Mouse (Mus musculus) heart, adult 2 months (tissue): Measurements from ENCODE around the gene Clasp2.

ENCODE experiments used
- CTCF ChIP-seq: fragments of 200-600 bp; IDR thresholded peaks from 2 replicates; pipeline ENCODE4 v1.8.1; 2022; ENCODE audit warnings: antibody characterized with exemption, mild to moderate bottlenecking, moderate library complexity
- EP300 ChIP-seq: fragments of 200-500 bp; IDR thresholded peaks from 2 replicates; pipeline ENCODE4 v1.6.1; 2011; ENCODE audit warnings: low read depth, low read length, control low read depth; ENCODE audit not compliant: insufficient read depth
- POLR2A ChIP-seq: fragments of 200-500 bp; IDR thresholded peaks from 2 replicates; pipeline ENCODE4 v1.6.1; 2011; ENCODE audit warnings: mild to moderate bottlenecking, low read depth, low read length, control low read depth; ENCODE audit not compliant: insufficient read depth

DNA sequence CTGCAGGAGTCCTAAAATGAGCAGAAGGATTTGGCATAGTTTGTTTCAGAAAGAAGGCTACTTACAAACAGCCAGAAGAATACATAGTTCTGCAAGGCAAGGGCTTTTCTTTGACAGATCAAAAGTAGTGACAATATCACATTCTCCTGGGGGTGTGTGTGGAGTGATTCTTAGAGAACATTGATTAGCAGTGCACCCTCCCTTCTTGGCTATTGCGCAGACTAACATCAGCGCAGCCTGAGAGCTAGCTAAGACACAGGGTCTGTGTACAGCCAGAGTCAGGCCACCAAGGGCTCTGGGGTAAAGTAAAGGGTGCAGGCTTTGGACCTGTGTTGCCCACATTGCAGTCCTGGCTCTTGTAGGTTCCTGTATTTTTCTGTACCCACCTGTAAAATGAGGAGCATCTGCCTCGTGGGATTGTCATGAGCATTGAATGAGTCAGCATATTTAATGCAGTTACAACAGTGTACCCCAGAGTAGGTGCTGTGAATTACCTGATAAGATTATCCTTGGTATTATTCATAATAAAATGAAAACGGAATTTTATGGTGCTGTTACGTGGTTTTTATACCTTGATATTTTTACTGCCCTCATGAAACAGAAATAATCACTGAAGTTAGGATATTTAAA, 122.2 kb downstream of the Clasp2 start:
- TF ChIP-seq CTCF (no peak), POLR2A (no peak), EP300 (no peak)
